In the genomic region with DNA sequence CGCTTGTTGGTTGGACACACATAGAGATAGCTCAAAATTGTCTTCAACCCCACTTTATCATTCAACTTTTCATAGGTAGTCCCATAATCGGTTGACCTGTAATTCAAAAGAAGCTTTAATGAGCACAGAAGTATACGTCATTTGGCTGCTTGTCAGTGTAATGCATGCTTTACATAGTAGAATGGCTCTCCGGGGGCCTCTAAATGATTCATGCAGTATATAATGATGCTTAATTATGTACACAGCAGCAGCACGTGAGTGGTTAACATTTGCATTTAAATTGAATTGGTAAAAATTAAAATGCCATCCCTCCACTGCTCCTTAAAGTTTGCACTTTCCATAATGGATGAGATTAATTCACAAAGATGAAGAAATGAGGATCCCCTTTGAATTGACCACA, we compare ENCODE assay signal across 16 mouse cellular contexts.
"Had no signal": no experiment of that assay in that cellular context is flagged by ENCODE, and none has a peak within 500 bp of the region (broad histone marks: within the 10 kb centered on the region; RNA-seq: fewer than 3 reads in every experiment).

No protein-coding gene starts in this region.

- H3K36me3 ChIP-seq: limb, embryonic 15.5 days; liver, embryonic 12.5 days; stomach, embryonic 15.5 days had no signal

- H3K9ac ChIP-seq: limb, embryonic 15.5 days; liver, embryonic 12.5 days; lung, embryonic 14.5 days; stomach, embryonic 15.5 days had no signal

- H3K4me2 ChIP-seq: limb, embryonic 15.5 days; liver, embryonic 12.5 days; lung, embryonic 14.5 days; stomach, embryonic 15.5 days had no signal

- H3K27ac ChIP-seq: kidney, postnatal 0 days; limb, embryonic 15.5 days; liver, embryonic 12.5 days; stomach, embryonic 15.5 days had no signal

- H3K4me3 ChIP-seq: limb, embryonic 15.5 days; liver, embryonic 12.5 days; myocyte; stomach, embryonic 15.5 days had no signal

- ATAC-seq: liver, embryonic 12.5 days had no signal

- H3K4me1 ChIP-seq: limb, embryonic 15.5 days; liver, embryonic 12.5 days; stomach, embryonic 15.5 days had no signal

- H3K27me3 ChIP-seq: limb, embryonic 15.5 days; liver, embryonic 12.5 days; stomach, embryonic 15.5 days had no signal

- DNase-seq: kidney, adult 11 months; kidney, adult 9 months; kidney, postnatal 36 days; layer of hippocampus, adult 9-11 months; layer of hippocampus, postnatal 36 days; lung, embryonic 14.5 days; lung, postnatal 10 days; lung, postnatal 4 days; right cerebral cortex, postnatal 14 days; thymus, adult 2 months; thymus, postnatal 25 days had no signal

- H3K9me3 ChIP-seq: limb, embryonic 15.5 days; liver, embryonic 12.5 days; stomach, embryonic 15.5 days had no signal
